8 mouse cellular contexts compared by ENCODE assay signal in the genomic region with DNA sequence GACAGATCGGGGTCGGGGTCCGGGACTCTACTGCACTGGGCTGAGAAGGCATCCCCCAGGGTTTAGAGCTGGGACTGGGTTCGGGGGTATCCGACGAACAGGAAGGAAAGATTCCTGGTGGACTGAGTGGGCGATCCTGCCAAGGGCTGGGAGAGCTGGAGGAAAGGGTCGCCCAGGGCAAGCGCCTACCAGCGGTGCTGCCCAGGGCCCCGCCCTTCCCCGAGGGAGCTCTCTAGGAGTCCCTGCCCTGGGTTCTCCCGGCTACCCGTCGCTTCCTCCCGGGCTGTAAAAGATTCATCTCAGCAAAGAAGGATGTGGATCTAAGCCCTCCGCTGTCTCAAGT. TPM values are rescaled to one million over a fixed set of nuclear protein-coding genes. Genes with fewer than 3 reads are reported as not detected.
DNase-seq lines count a peak whose midpoint lies in the region; ATAC-seq and TF ChIP-seq lines count a peak whose summit lies in the region.

No protein-coding gene starts in this region.

- H3K27ac ChIP-seq in gastrocnemius, adult 2 months, result peak overlapping the region; percentile 16; the same call in 1 of the 2 replicates
- H3K27ac ChIP-seq in midbrain, embryonic 14.5 days (replicated peaks; ENCODE audit: low read depth, low read length), result peak overlapping the region; percentile 96

- peaks cover 30% of the 10 kb centered on the region for H3K36me3 ChIP-seq in midbrain, embryonic 14.5 days (ENCODE audit: control insufficient read depth, insufficient read depth, low read length)

- ATAC-seq in granulocyte monocyte progenitor cell, adult 5-6 weeks (replicated peaks; ENCODE audit: poor library complexity, severe bottlenecking), result peak; percentile 51; the same call in 1 of the 2 replicates
- peak; percentile 53 for ATAC-seq in midbrain, embryonic 14.5 days (ENCODE audit: low FRiP score, low TSS enrichment)

- H3K9ac ChIP-seq in midbrain, embryonic 14.5 days (replicated peaks; ENCODE audit: low read length), result peak overlapping the region; percentile 95

- intact Hi-C loops in gastrocnemius, adult 2 months (cut with DNase I), result no loop called here

- peaks cover 31% of the 10 kb centered on the region for H3K4me1 ChIP-seq in midbrain, embryonic 14.5 days (ENCODE audit: control insufficient read depth, insufficient read depth, low read length)

- H3K27me3 ChIP-seq in midbrain, embryonic 14.5 days (ENCODE audit: control insufficient read depth, insufficient read depth, low read length), result no peaks in the 10 kb centered on the region

- peak; percentile 58 for DNase-seq in gastrocnemius, adult 2 months
- no peak for DNase-seq in gastrocnemius, adult 8-10 months (ENCODE audit: low spot score in 2 of 2)
- peak; percentile 74 for DNase-seq in adrenal gland, adult 2 months
- peak; percentile 67 for DNase-seq in kidney, postnatal 10 days
- DNase-seq in midbrain, embryonic 14.5 days, result peak; percentile 72
- DNase-seq in right cerebral cortex, postnatal 4 days, result no peak
- no peak for DNase-seq in spleen, postnatal 36 days (ENCODE audit: low spot score in 2 of 2)

- TF ChIP-seq CTCF in gastrocnemius, adult 2 months (IDR thresholded peaks at IDR 0.05), result no peak

- WGBS in midbrain, embryonic 14.5 days, result under 1% methylated on average over 17 of the region's 17 CpGs

- peak overlapping the region; percentile 87 for H3K4me2 ChIP-seq in midbrain, embryonic 14.5 days (ENCODE audit: low read length)

- H3K9me3 ChIP-seq in midbrain, embryonic 14.5 days (ENCODE audit: control insufficient read depth, low read length), result no peaks in the 10 kb centered on the region

- H3K4me3 ChIP-seq in gastrocnemius, adult 2 months, result peak overlapping the region; percentile 86
- peak overlapping the region; percentile 90 for H3K4me3 ChIP-seq in midbrain, embryonic 14.5 days (replicated peaks; ENCODE audit: low read depth, low read length)

RNA-seq across cellular contexts. Expression of a gene that starts 1.0 kb away (rescaled TPM):
- total RNA-seq in gastrocnemius, adult 2 months (2021), result under 1 TPM; 0.17 to 0.18 TPM
- under 1 TPM; 0.10 to 0.17 (median 0.12) TPM for total RNA-seq in gastrocnemius, adult 8-10 months (2022)
- 1 to 10 TPM; 1.1 to 1.4 TPM for total RNA-seq in adrenal gland, adult 2 months (2021)
- 2.6 and 4.8 TPM in 2 replicates for polyA plus RNA-seq in adrenal gland, adult 2 months (2012; rRNA removed)
- total RNA-seq in granulocyte monocyte progenitor cell, adult 5-6 weeks (2014; fragmentation: Nextera tagmentation), result not detected in 2 replicates
- total RNA-seq in granulocyte monocyte progenitor cell, adult 5-6 weeks (2017), result not detected in 2 replicates
- polyA plus RNA-seq in midbrain, embryonic 14.5 days (2014; fragmentation: Nextera tagmentation; extraction: Ambion mirVana), result 10.7 and 14.1 TPM in 2 replicates

RNA-seq across cellular contexts. Expression of a gene that starts 40.7 kb away (rescaled TPM):
- total RNA-seq in gastrocnemius, adult 2 months (2021), result 10 to 100 TPM; 22.1 to 34.4 TPM
- 10 to 100 TPM; 28.1 to 32.6 (median 30.4) TPM for total RNA-seq in gastrocnemius, adult 8-10 months (2022)
- 10 to 100 TPM; 22.5 to 33.7 TPM for total RNA-seq in adrenal gland, adult 2 months (2021)
- 37.5 and 38.9 TPM in 2 replicates for polyA plus RNA-seq in adrenal gland, adult 2 months (2012; rRNA removed)
- 0.38 TPM in 1 of 2 replicates, not detected in the other for total RNA-seq in granulocyte monocyte progenitor cell, adult 5-6 weeks (2014; fragmentation: Nextera tagmentation)
- total RNA-seq in granulocyte monocyte progenitor cell, adult 5-6 weeks (2017), result 0.15 and 0.17 TPM in 2 replicates
- 14.9 and 17.3 TPM in 2 replicates for polyA plus RNA-seq in midbrain, embryonic 14.5 days (2014; fragmentation: Nextera tagmentation; extraction: Ambion mirVana)

RNA-seq across cellular contexts. Expression of a gene that starts 53.2 kb away (rescaled TPM):
- total RNA-seq in gastrocnemius, adult 2 months (2021), result 1 to 10 TPM; 3.6 to 3.9 TPM
- 1 to 10 TPM; 3.3 to 5.2 (median 4.1) TPM for total RNA-seq in gastrocnemius, adult 8-10 months (2022)
- total RNA-seq in adrenal gland, adult 2 months (2021), result 10 to 100 TPM; 13.5 to 22.3 TPM
- polyA plus RNA-seq in adrenal gland, adult 2 months (2012; rRNA removed), result 41.9 and 49.8 TPM in 2 replicates
- 2.1 and 8.0 TPM in 2 replicates for total RNA-seq in granulocyte monocyte progenitor cell, adult 5-6 weeks (2014; fragmentation: Nextera tagmentation)
- 1.4 and 2.2 TPM in 2 replicates for total RNA-seq in granulocyte monocyte progenitor cell, adult 5-6 weeks (2017)
- 5.2 and 6.5 TPM in 2 replicates for polyA plus RNA-seq in midbrain, embryonic 14.5 days (2014; fragmentation: Nextera tagmentation; extraction: Ambion mirVana)

Comparison
In these comparisons a context has a peak if more than half of its experiments do, and no peak if none do; other contexts are left out.
1. DNase-seq: peak in gastrocnemius, adult 2 months (single experiment), adrenal gland, adult 2 months (single experiment), kidney, postnatal 10 days (single experiment) and midbrain, embryonic 14.5 days (single experiment); none in gastrocnemius, adult 8-10 months (0 of 2), right cerebral cortex, postnatal 4 days (single experiment) and spleen, postnatal 36 days (0 of 2).
2. RNA of a gene that starts 40.7 kb away (total RNA-seq): 22.1 to 34.4 TPM in gastrocnemius, adult 2 months, 22.5 to 33.7 TPM in adrenal gland, adult 2 months and 28.1 to 32.6 TPM in gastrocnemius, adult 8-10 months; 0.15 to 0.38 TPM in granulocyte monocyte progenitor cell, adult 5-6 weeks; every median in the first group is over 10 times any median in the second.